Mouse (Mus musculus): ENCODE measurements around the gene Senp7. TPM values are rescaled to one million over a fixed set of nuclear protein-coding genes. Genes with fewer than 3 reads are reported as not detected.
"Not testable (repeated sequence)": the region's sequence is repeated elsewhere in the genome, so short reads cannot be mapped to it uniquely, and the experiment has no call there.

Gene Senp7
- polyA plus RNA-seq, 2 experiments from 2014 or later: 58.4 to 84.5 TPM

DNA sequence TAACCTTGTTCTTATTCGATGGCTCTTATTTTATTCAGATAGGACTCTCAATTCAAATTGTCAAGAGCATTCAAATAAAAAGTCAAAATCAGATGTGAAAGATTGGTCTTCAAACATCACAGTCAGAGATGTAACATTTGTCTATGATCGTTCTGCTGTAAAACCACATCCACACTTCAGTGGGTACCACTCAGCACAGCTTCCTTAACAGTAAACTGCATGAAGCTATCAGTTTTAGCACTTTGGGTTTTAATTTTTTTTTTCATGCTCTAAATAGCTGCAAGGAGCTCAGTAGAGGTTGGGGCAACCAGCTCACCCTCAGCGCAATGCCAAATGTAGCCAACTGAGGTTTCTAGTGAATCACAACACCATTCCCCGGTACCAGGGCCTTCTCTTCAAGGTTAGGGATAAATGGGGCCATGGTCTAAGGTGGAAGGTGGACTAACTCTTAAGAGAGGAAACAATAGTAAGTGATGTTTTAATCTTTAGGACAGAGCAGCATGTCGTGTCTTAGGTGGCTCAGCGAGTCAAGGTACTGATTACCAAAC is 20.5 kb downstream of the Senp7 start:
- no peak for ATAC-seq

- ATAC-seq: no peak
Observed at GRCm38 (mm10) chr16:56071317-56072232, 23.4 kb downstream of the Senp7 start.

DNA sequence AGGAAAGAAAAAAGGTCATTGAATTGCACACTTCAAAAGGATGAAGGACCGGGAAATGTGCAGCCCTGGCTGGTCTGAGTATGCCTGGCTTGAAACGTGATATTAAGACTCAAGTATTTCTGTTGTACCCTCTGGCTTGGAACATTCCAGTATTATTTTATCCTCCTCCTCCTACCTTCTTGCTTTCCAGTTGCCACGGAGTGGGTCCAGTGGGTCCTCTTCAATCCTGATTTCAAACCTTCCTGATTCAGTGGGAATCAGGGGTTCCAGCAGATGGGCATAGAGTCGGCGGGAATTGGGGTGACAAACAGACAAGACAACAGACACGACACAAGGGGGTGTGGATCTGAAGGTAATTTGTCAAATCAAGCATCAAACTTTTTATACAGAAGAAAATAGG is 24.4 kb downstream of the Senp7 start:
- no peak for ATAC-seq

- ATAC-seq: not testable (repeated sequence)
Observed at GRCm38 (mm10) chr16:56073150-56073549, 25.0 kb downstream of the Senp7 start.

DNA sequence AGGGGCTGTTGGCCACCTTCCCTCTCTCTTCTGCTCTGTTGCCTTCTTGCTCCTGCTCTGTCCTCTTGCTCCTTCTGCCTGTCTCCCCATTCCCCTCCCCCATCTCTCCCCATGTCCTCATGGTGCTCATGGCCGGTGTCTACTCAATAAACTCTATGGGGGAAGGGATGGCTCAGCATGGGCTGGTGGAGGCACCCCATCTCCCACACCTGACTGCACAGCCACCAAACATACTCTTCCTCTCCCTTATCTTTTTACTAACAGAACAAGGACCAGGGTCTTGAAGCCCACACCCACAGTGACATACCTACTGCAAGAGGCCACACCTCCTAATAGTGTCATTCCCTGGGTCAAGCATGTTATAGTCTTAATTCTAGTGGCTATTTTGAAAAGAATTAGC is 26.0 kb downstream of the Senp7 start:
- ATAC-seq: no peak

DNA sequence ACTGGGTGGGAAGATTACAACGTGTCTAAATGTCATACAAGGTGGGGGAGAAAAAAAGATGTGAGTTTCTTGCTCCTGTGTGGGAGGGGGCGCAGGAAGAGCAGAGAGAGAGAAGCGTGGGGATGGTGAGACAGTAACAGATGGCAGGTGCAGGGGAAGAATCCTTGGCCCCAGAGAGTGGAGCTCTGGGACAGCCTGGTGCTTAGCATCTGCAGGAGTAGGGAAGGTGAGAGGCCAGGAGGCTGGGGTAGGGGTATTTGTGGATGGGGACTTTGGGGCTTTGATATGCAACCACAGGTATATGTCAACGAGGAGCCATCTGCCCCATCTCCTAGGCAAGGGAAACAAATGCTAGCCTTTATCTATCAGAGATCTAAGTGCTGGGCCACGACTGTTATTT is 26.4 kb downstream of the Senp7 start:
- no peak for ATAC-seq

DNA sequence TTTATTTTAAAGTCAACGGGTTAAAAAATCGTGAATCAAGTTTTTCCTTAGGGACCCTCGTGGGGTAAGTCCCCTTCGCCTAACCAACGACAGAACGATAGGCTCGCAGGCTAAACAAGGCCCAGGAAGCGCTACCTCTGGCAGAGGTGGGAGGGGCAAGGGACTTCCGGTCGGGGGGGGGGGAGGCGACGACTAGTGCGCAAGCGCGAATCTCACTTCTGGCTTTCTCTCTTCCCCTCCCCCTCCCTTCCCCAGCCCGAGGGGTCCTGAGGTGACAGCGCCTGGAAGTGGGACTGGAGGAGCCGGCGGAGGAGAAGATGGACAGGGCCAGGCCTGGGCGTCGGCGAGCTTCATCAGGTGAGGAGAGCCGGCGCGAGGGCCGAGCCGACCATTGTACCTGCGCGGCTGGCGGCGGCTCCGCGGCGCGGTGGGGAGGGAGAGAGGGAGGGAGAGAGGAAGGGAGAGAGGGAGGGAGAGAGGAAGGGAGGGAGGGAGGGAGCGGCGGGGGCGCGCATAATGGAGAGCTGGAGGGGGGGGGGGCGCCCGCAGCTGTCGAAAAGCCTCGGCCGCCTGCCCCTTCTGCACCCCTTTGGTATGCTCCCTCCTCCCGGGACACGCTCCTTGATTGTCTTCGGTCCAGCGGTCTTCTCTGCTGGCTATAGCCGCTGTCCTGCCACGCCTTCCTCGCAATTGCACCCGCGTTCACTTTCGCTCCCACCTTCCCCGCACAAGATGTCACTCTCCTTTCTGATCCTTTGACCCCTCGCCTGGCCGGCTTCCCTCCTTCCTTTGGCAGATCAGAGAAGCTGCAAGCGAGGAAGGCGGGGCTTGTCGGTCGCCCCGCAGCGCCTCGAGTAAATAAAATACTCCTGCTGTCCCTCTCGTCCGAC is 27.3 kb downstream of the Senp7 start:
- peak; percentile 80 for ATAC-seq

- ATAC-seq: peak; percentile 17
Observed at GRCm38 (mm10) chr16:56076121-56076869, 28.2 kb downstream of the Senp7 start.

GRCm38 (mm10) chr16:56079419-56079818 is 31.3 kb downstream of the Senp7 start:
- ATAC-seq: no peak

DNA sequence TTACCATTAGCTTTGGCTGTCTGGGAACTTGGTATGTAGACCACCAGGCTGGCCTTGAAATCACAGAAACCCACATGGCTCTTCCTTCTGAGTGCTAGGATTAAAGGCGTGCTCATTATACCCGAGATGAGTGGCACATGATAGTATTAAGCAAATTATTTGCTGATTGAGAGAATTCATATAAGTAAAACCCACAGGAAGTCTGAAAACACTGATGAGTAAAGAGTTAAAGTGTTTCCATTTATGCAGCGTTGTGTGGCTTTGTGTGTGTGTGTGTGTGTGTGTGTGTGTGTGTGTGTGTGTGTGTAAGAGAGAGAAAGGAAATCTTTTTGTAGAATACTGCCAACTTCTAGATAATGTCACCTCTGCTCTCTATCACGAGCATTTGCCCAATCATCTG is 33.6 kb downstream of the Senp7 start:
- peak; percentile 74 for ATAC-seq

- no peak for ATAC-seq
Observed at GRCm38 (mm10) chr16:56086336-56086735, 38.2 kb downstream of the Senp7 start.

DNA sequence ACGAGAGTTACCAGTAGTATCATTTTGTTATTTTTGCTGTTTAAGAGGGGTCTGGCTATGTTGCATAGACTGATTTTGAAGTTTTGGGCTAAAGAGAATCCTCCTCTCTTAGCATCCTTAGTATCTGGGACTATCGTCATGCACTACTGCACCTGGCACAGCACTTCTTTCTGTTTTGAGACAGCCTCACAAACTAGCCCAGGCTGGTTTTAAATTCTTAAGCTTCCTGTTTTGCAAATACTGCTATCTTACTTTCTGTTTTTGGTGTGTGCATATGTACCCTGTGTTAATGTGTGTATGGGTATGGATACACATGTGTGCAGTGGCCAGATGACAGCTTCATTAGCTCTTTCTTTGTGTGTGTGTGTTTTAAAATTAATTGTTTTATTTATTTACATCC is 42.2 kb downstream of the Senp7 start:
- peak; percentile 93 for ATAC-seq

- ATAC-seq: not testable (repeated sequence)
Observed at GRCm38 (mm10) chr16:56096401-56097018, 48.4 kb downstream of the Senp7 start.

GRCm38 (mm10) chr16:56115706-56116105 is 67.6 kb downstream of the Senp7 start:
- no peak for ATAC-seq

GRCm38 (mm10) chr16:56116155-56116554 is 68.0 kb downstream of the Senp7 start:
- no peak for ATAC-seq

DNA sequence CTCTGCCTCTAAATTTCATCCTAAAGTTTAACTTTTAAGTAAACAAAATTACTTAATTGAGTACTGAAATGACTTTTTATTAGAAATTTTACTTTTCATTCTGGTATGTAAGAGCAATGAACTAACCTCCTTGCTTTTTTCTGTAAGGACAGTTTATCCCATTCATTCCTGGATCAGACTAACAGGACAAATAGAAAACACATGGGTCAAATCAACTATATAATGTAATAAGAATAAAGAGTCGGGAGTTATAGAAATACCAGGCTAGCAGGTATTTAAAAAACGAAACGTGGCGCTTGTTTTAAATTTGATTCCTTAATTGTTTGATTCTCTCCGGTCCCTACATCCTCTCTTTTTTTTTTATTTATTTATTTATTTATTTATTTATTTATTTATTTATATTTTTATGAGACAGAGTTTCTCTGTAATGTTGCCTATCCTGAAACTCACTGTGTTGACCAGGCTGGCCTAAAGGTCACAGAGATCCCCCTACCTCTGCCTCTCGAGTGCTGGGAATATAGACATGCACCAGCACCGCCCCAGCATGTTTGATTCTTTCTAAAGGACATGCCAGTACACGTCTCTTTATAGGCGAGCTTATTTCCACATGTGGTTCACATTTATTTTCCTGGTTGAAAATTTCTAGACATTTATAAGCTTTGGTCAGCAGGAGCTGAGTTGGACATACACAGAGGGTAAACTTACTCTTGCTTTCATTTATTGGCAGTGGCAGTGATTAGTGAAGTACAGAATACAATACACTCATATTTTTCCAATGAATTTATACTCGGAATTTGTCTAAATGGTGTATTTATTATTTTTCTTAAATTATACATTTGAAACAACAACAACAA is 69.4 kb downstream of the Senp7 start:
- ATAC-seq: no peak

- ATAC-seq: no peak
Observed at GRCm38 (mm10) chr16:56122517-56122916, 74.4 kb downstream of the Senp7 start.

- no peak for ATAC-seq
Observed at GRCm38 (mm10) chr16:56124045-56124444, 75.9 kb downstream of the Senp7 start.

DNA sequence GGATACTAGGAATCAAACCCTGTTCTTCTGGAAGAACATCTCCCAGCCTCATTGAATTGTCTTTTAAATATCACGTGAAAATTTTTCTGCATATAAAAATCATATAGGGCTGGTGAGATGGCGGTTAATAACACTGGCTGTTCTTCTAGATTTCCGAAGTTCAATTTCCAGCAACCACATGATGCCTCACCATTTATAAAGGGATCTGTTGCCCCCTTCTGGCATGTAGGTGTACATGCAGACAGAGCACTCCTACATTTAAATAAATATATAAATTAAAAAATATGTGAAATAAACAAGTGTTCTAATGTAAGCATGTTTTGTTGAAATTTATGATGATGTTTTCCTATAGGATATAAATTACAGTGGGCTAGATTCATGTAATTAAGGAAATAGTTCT is 83.5 kb downstream of the Senp7 start:
- ATAC-seq: peak; percentile 93

DNA sequence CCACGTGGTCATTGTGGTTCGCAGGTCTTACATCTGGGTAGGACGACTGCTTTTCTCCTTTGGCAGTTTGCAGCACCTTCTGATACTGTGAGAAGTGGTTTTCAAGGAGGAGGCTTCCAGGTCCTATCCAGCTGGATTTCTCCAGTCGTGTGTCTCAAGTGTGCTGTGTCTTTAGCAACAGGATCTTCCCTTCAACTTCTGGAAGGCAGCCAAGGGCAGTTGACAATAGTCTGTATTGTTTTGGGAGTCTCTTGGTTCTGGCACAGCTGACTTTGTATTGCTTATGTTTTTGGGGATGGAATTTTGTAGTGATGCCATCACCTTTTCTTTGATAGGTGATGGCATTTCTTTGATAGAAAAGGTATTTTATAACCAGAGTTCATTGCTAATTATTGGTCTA is 86.0 kb downstream of the Senp7 start:
- ATAC-seq: no peak

DNA sequence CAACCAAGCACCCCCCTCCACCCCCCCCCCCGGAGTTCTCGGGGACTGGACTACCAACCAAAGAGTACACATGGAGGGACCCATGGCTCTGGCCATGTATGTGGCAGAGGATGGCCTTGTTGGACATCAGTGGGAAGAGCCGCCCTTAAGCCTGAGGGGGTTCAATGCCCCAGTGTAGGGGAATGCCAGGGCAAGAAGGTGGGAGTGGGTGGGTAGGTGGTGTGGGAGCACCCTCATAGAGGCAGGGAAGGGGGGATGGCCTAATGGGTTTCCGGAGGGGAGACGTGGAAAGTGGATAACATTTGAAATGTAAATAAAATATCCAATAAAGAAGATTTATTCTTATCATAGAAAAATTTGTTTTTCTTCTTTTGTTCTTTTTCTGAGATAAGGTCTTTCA is 89.5 kb downstream of the Senp7 start:
- not testable (repeated sequence) for ATAC-seq
